Mouse (Mus musculus): ENCODE data around the gene Kcnma1.

DNA sequence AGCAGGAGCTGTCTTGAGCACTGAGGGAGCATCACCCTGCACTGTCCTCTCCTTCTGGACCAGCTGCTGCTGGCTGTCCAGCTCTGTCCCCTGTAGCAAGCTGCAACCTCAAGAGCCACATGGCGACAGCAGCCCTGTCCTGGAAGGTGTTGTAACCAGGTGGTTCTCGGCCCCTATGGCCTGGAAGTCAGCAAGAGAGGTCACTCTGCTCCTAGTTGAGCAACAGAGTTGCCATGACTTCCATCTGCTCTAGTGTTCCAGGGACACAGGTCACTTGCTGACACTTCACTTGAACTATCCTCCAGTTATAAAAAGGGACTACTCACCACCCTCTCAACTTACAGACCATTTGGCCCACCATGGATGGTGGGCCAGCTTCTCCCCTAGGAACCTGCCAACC is 139.7 kb downstream of the Kcnma1 start:
- TF ChIP-seq CTCF (IDR thresholded peaks at IDR 0.05; ENCODE audit: insufficient read depth, low read depth, low read length) (no peak), POLR2A (IDR thresholded peaks at IDR 0.05; ENCODE audit: insufficient read depth, low read depth, low read length) (no peak)

Measured in olfactory bulb, adult 2 months (tissue).